Mouse (Mus musculus) spleen, embryonic (tissue): ENCODE measurements at regions not wholly inside any gene's neighbourhood (a gene's known extent, or its start where the extent isn't known, plus 50 kb on each side); places are given as distances from the start of the nearest gene placed in this dataset.

Source experiments
- CTCF ChIA-PET: fragments of 350-600 bp; sonication (Branson Sonifier 250); formaldehyde crosslinking; loops from one replicate; lab custom pipeline; 2022; lab: Charles Lee

DNA sequence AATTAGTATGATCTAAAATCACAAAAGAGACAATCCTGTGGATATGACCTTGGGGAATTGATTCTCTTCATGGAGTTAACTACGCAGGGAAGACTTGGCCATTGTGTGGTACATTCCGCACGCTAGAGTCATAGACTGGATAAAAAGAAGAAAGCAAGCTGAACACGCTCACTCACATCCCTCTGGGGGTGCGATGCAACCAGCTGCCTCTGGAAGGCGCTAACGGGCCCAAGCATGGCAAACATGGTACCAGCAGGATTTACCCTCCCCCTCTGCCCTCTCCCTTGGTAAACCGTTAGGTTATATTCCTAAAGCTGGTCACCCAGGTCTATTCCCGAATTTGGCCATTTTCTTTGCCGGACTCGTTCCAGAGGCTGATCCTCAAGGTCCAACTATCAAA, 102.2 kb upstream of the Dazl start:
- CTCF ChIA-PET = no interaction called here

GRCm38 (mm10) chr17:50397324-50397723, 103.9 kb upstream of the Dazl start:
- CTCF ChIA-PET = no interaction called here

DNA sequence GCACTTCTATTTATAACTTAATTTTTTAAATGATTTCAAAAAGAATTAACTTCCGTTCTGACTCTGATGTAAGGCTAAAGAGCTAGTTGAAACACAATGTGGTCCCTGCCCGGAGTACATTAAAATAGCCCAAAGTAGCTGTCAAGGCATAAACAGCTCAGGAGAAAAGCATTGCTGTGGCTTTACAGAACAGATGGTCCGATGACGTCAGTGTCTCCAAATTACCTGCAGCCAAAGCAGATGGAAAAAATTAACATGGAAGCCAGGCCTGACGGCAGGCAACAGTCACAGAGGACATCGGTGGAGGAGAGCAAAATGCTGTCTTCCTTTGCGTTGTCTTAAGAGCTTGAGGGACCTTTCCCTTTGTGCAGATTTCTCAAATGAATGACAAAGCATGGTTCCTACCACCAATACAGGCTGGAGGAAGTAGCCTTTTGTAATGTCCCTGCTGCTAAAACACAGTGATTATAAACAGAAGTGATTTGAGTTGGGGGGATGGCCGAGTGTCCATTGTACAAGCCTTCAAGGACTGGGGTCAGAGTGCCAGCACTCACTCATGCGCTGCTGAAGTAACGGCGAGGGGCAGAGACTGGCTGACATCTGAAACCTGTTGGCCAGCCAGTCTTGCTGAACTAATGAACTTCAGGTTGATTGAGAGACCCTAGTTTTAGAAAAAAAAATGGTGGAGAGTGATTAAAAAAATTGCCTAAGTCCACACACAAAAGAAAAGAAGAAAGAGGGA, 101.8 kb upstream of the Plcl2 start:
- CTCF ChIA-PET = interaction anchor here (0.8 kb wide), 1 partner anchor 15 kb away, joined by 3 read pairs; no protein-coding TSS in a partner anchor

- CTCF ChIA-PET = no interaction called here
These were observed 100.6 kb upstream of the Plcl2 start for GRCm38 (mm10) chr17:50408581-50408980.

DNA sequence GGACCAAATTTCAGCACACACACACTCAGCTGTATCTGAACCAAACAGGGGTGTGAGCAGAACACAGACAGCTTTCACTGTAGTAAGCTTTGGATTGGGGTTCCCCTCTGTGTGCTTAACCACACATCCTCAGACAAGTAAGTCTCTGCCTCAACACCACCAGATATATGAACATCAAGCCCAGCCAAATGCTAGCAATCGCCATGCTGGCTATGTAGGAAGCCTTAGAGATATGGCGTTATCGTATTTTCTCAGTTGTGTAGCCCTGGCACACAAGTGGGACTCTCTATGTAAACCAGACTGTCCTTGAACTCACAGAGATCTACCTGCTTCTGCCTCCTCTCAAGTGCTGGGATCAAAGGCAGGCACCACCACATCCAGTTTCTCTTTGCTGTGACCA, 99.9 kb upstream of the Plcl2 start:
- CTCF ChIA-PET = no interaction called here

GRCm38 (mm10) chr17:50409895-50410294, 99.3 kb upstream of the Plcl2 start:
- CTCF ChIA-PET = no interaction called here

- CTCF ChIA-PET = no interaction called here
These were observed 98.9 kb upstream of the Plcl2 start for GRCm38 (mm10) chr17:50410296-50410695.

- CTCF ChIA-PET = no interaction called here
These were observed 96.8 kb upstream of the Plcl2 start for GRCm38 (mm10) chr17:50412446-50412845.

- CTCF ChIA-PET = interaction anchor here (0.6 kb wide), 1 partner anchor 995 kb away, joined by 11 read pairs; no protein-coding TSS in a partner anchor
These were observed 95.3 kb upstream of the Plcl2 start for GRCm38 (mm10) chr17:50413916-50414315.

- CTCF ChIA-PET = no interaction called here
These were observed 93.7 kb upstream of the Plcl2 start for GRCm38 (mm10) chr17:50415331-50416005.

DNA sequence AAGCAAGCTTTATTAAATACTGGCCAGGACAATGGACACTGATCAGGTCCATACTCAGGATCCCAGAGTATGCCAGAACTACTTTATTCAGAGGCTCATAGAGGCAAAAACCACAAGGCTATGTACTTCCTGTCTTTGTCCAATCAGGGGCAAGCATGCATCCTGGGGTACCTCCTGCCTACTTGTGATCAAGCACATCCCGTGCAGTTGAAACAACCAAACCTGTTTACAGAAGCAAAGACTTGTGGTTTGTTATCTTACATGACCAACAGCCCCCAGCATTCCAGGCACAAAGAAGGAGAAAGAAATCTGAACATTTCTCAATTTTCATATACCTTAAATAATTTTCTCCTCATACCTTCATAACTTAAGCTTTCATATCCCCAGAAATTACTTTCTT, 93.1 kb upstream of the Plcl2 start:
- CTCF ChIA-PET = no interaction called here

- CTCF ChIA-PET = no interaction called here
These were observed 92.6 kb upstream of the Plcl2 start for GRCm38 (mm10) chr17:50416538-50417113.

DNA sequence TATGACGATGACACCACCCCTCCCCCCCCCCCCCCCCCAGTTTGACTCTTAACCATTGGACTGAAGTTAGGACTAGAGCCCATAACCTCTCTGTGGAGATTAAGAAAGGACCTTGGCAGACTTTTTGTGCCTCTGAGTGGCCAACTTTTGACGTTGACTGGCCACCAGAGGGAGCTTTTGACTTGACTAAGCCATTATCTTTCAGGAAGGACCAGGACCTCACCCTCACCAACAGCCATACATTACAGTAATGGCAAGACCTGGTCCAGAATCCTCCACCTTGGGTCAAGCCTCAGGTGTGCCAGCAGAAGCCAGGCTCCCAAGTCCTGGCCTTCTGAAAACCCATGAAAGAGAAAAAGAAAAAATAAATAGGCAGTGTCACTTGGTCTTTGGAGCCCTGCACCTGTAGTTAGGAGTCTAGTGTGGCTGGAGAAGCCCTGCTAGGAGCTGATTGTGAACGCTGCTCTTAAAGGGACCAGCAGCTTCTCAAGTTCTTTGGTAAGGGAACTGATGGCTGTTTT, 90.3 kb upstream of the Plcl2 start:
- CTCF ChIA-PET = interaction anchor here (0.6 to 0.7 kb wide), 2 partner anchors 59 to 255 kb away, joined by 3 to 6 read pairs; no protein-coding TSS in a partner anchor

DNA sequence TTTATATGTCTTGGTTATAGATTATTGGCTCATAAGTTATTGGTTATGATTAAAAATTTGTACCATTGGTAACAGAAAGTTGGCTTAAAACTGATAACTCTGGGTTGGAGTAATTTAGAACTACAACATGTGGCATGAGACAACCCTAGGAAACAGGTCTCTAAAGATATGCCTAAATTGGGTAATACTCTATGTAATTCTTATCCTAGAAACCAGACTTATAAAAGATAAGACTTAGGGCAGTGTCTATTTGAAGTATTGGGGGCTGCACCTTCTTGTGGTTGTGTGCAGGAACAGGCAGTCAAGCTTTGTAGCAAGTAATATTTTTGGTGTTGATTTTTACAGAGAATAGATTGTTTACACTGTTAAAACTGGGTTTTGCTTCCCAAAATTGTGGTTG, 89.7 kb upstream of the Plcl2 start:
- CTCF ChIA-PET = interaction anchor here (0.7 kb wide), 1 partner anchor 60 kb away, joined by 3 read pairs; no protein-coding TSS in a partner anchor

- CTCF ChIA-PET = no interaction called here
These were observed 89.2 kb upstream of the Plcl2 start for GRCm38 (mm10) chr17:50419966-50420365.

DNA sequence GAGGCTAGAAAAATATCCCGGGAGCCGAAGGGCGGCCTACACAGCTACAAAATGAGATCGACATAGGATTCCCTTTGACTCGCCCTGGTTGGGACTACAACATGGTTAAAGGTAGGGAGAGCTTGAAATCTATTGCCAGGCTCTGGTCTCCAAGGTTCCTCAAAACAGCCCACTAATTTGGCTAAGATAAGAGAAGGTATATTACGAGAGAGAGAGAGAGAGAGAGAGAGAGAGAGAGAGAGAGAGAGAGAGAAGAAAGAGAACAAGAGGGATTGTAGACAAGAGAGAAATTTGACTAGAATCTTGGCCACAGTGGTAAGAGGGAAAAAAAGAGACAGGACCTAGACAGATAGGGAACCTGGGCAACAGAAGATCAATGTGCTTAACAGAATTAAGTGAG, 88.5 kb upstream of the Plcl2 start:
- CTCF ChIA-PET = no interaction called here

DNA sequence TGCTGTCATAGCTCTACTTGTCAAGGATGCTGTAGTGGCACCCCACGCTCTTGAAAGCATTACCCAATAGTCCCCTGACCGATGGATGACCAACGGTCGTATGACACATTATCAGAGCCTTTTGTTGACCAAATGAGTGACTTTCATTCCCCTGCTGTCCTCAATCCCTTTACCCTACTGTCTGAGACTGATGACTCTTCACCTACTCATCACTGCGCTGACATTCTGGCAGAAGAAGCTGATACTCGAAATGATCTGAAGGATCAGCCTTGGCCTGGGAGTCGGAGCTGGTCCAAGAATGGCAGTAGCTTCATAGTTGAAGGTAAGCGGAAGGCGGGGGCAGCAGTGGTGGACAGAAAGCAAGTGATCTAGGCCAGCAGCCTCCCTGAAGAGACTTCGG, 87.7 kb upstream of the Plcl2 start:
- CTCF ChIA-PET = no interaction called here

DNA sequence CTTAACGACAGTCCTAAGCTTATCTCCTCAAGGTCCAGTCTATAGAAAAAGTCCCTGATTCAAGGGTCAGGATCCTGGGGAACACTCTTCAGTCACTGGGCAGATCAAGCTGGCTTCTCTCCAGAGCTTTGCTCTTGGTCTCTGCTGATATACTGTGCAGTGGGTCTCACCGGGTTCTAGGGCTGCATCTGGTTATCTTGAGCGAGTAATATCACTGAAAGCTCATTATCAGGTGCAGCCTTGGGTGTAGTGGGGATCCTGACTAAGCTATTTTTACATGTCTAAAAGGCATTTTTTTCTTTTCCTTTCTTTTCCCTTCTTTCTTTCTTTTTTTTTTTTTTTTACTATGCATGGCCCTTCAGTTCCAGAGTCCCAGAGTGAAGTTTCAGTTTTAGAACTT, 84.1 kb upstream of the Plcl2 start:
- CTCF ChIA-PET = no interaction called here

- CTCF ChIA-PET = no interaction called here
These were observed 83.7 kb upstream of the Plcl2 start for GRCm38 (mm10) chr17:50425531-50425930.

GRCm38 (mm10) chr17:50426146-50426545, 83.1 kb upstream of the Plcl2 start:
- CTCF ChIA-PET = no interaction called here

DNA sequence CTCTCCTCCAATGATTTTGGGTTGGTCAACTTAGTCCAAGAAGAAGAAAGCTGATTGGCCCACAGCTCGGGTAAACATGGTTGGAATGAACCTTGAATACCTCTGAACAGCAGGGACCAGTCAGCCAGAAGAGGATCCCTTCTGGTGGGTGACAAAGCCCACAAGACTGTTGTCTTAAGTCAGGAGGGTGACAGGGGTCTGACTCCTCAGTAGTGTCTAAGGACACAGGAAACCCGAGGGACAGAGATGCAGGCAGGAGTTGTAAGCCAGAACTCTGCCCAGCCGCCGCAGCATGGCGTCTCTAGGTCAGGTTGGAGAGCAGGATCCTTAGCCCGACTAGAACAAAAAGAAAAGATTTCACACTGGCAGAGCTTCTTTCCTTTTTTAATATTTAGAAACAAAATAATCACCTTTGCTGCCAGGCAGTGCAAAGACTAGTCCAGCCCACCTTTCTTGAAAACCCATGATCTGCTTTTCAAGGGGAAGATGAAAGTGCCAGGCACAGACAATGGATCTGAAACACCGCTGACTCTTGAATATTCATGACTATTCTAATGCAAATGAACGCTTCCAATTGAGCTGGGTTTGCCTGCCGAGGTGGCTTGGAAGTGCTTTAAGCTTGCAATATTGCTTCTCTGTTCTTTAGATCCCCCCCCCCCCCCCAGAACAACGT, 81.7 kb upstream of the Plcl2 start:
- CTCF ChIA-PET = interaction anchor here (0.6 to 0.9 kb wide), 3 partner anchors 189 to 705 kb away, joined by 3 to 14 read pairs (median 6); no protein-coding TSS in a partner anchor
